Mouse (Mus musculus) right cerebral cortex, postnatal 4 days (tissue): ENCODE measurements around the gene Ergic1.

Experiments used
- DNase-seq: peaks from one replicate; pipeline ENCODE4 v3.0.0-alpha.2; 2022

Ergic1 gene

GRCm38 (mm10) chr17:26540083-26540482, 21.2 kb upstream of the Ergic1 start:
- no peak for DNase-seq

GRCm38 (mm10) chr17:26544319-26544963, 16.8 kb upstream of the Ergic1 start:
- DNase-seq, result no peak

GRCm38 (mm10) chr17:26547771-26548170, 13.5 kb upstream of the Ergic1 start:
- DNase-seq, result no peak

- no peak for DNase-seq
Observed at GRCm38 (mm10) chr17:26548566-26548965, 12.7 kb upstream of the Ergic1 start.

DNA sequence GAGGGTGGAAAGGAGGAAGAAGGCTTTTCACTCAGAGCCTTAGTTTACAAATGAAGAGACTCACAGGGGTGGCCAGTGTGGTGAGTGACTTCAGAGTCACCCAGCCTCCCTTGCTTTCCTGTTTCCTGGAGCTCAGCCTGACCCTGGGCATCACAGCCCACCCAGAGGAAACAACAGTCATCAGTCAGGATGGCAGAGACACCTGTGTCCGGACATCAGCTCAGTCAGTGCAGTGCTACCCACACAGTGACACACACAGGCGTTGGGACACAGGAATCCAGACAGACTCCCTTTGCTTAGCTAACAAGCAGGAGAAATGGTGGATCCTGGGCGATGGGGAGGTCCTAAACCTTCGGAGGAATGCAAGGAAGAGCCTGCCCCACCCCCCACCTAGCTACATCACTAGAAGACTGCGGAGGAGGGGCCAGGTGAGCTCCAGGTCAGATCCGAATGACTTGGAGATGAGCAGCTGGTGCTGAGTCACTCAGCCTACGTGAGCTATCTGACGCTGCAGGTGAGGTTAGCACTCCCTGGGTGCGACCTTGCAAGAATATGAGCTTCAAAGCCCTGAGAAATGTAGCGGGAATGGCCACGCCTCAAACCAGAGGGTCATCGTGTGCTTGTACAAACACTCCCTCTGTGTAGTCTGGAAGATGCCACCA, 12.0 kb upstream of the Ergic1 start:
- DNase-seq, result no peak

DNA sequence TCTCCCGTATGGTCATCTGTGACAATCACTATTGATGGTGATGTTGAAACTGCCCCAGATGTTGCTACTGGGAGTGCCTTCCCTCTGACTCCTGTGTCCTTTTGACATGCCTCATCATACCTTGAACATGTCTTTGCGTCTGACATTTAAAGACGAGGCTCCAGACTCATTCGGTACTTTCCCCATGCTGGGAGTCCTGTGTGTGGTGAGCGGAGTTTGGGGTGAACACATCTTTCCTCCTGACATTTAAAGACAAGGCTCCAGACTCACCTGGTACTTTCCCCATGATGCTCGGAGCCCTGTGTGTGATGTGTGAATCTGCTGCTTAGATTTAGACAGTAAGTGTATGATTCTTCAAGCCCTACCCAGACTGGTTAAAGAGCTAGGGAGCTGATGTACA, 10.2 kb upstream of the Ergic1 start:
- DNase-seq, result no peak

DNA sequence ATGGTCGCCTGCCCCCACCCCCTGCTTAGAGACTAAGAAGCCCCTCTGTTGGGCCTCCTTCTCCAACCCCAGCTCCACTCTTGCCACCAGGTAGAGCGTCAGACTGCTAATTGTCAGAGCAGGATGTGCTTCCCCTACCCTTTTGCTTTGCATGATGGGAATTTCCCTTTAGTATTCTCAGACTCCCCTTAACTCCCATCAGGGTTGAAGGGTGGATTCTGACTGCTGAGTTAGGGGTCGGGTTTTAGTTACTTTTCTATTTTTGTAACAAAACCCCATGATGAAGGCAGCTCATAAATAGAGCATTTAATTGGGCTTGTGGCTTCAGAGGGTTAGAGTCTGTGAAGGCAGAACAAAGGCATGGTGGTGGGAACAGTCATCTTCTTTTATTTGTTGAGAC, 8.3 kb upstream of the Ergic1 start:
- DNase-seq, result no peak

GRCm38 (mm10) chr17:26560526-26561289, 581 bp upstream of the Ergic1 start:
- no peak for DNase-seq

DNA sequence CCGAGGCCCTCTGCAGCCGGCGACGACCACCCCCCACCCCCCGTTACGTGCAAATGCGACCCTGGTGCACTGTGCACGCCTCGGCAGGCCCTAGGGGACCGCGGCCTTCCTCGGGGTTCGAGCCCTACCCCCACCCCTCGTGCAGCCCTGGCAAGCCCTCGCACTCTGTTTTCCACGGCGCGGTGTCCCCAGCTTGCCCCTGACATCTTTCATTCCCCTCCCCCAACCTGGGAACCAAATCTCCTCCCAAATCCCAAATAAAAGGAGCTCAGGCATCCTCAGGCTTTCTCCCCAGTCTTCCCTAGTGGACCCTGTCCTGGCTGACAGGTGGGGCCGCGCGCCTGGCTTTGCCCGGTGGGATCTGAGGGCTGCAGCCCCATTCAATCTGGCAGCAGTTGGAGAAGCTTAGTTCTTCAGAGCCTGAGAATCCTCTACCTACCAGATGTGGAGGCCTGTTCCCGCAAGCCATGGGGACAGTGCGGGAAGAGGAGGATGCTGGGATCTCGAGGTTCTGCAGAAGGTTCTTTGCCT, 427 bp downstream of the Ergic1 start, which contains the start of gene Dusp1:
Dusp1 (minus strand) TSS at position 478 of the 531 bp plus-strand sequence.
- DNase-seq, result no peak

DNA sequence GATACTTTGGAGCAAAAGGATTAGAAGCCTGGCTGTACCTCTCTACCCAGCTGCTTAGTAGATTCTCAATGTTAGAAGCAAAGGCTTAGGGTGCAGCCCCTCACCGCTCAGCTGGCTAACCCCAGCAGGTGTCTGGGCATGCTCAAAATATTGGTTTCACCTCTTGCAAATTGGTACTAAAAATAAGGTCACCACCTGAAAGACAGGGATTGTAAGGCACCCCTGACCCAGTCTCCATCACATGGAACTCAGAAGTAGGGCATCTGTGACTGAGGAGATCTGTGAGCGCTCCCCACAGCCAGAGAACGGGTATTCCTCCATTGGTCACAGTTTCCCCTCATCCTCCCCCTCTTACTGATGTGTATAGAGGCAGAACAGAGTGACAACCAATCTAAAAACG, 1.0 kb downstream of the Ergic1 start:
- DNase-seq, result no peak

DNA sequence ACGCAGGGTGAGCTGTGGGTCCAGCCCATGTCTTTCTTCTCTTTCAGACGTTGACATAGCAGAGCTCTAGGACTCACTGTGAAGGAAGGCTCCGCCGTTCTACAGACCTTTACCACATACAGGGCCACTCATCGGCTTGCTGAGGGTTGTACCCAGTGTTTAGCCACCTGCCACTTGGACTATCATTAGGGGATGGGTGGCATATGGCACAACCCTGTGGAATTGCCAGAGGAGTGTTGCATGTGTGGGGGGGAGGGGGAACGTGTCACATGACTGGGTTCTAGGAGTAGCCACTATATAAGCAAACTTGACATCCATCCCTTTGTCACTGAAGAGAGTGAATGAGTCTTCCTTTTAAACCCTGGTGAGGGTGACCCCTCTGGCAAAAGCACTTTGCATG, 2.2 kb downstream of the Ergic1 start:
- no peak for DNase-seq

DNA sequence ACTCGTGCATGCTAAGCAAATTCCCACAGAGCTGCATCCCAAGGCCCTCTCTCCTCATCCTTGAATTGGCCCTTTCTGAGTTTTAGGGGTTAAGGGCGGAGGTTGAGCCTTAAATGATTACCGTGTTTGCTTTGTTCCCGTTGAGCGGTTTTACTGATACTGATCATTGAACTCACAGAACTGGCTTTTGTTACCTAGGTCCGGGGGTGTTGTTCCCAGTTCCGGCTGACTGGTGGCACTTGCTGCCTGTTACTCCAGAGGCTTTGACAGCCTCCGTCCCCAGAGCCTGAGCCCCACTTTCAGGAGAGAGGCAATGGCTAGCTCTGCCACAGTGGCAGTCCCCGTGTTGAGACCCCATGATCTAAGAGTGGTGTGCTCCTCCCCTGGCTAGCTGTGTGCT, 3.1 kb downstream of the Ergic1 start:
- no peak for DNase-seq

DNA sequence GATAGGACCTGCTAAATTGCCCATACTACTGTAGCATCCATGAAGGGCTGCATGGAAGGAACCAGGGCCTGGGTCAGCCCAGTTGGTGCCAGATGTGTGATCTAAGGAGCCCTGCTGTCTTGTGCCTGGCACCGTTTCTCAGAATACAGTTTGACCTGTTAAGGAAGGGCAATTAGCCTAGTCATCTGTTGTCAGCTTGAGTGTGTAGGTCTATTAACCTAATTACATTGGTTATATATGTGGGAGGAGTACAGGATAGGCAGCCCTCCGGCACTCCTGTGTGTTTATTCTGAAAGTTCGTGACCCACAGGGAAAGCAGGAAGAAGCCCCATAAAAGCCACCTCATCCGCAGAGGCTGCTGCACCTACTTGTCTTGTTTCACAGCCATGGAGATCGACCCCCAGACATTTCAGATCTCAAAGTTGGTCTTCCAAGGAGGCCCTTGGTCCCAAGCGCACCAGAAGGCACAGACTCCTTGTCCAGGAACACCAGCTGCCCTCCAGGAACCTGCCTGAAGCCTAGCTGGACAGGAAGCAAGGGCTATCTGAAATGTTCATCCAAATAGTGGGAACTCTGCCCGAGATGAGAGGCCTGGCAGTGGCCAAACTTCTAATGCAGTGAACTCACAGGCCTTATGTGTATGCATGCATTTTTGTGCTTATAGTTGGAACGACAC, 6.0 kb downstream of the Ergic1 start:
- no peak for DNase-seq

- no peak for DNase-seq
Observed at GRCm38 (mm10) chr17:26567818-26568173, 6.5 kb downstream of the Ergic1 start.

DNA sequence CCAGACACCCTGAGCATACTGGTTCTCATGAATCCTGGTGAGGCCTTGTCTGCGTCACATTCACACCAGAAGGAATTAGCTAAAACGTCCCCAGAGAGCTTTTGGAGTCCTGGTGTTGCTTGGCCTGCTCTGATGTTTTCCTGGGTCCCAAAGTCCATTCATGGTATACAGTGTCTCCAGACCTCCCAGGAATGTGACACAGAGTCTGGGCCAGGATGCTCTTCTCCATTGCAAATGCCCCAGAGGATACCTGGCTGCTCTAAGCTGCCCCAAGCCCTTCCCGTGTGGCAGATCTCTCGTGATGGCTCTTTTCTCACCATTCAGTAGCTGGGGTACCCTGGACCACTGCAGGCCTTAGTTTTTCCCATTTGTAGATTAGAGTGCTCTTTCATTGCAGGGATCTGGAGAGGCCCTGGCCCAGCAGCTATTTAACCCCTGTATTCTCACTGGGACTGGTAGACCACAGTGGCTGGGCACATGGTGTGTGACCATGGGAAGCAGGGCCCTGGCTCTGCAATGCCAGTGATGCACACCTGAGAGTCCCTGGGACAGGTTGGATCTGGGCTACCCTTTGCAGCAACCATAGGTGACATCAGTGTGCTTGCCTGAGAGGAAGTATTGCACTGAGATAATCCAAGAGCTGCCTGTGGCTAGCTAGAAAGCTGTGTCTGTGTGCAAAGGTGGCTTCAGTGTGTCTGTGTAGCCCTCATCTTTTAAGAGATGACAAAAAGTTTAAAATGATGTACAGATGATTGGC, 8.5 kb downstream of the Ergic1 start:
- DNase-seq, result no peak

GRCm38 (mm10) chr17:26570651-26571118, 9.4 kb downstream of the Ergic1 start:
- no peak for DNase-seq

- no peak for DNase-seq
Observed at GRCm38 (mm10) chr17:26571377-26571776, 10.1 kb downstream of the Ergic1 start.

DNA sequence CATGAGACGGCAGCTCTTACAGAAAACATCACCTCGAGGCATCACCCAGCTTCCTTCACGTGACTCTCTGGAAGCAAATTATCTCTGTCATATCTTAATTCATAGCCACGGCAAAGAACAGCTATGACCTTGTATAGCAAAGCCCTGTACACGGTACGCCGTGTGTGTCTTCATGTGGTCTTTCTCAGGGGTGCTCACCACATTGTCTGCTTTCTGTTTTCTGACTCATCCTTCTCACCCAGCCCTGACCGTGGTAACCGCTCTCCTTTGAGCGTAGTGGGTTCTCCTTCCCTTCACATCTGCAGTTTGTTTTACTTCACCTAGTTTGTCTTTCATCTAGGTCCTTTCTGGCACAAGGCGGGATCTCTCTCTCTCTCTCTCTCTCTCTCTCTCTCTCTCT, 11.0 kb downstream of the Ergic1 start:
- DNase-seq, result no peak

DNA sequence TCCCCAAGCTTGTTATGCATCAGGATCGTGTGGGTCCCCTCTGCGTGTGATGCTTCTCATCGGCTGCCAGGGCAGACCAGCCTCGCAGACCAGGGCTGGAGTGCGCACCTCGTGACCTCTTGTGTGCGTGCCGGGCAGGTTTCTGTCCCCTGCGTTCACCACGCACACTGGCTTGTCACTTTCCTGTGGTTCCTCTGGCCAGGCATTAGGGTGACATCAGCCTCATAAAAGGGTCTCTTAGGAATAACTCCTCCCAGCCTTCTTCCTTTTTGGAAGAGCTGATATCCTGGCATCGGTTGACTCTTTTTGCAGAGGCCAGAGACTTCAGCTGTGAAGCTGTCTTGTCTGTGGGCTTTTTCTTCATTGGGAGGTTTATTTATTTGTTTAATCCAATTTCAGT, 12.8 kb downstream of the Ergic1 start:
- no peak for DNase-seq

GRCm38 (mm10) chr17:26574701-26575100, 13.4 kb downstream of the Ergic1 start:
- no peak for DNase-seq

DNA sequence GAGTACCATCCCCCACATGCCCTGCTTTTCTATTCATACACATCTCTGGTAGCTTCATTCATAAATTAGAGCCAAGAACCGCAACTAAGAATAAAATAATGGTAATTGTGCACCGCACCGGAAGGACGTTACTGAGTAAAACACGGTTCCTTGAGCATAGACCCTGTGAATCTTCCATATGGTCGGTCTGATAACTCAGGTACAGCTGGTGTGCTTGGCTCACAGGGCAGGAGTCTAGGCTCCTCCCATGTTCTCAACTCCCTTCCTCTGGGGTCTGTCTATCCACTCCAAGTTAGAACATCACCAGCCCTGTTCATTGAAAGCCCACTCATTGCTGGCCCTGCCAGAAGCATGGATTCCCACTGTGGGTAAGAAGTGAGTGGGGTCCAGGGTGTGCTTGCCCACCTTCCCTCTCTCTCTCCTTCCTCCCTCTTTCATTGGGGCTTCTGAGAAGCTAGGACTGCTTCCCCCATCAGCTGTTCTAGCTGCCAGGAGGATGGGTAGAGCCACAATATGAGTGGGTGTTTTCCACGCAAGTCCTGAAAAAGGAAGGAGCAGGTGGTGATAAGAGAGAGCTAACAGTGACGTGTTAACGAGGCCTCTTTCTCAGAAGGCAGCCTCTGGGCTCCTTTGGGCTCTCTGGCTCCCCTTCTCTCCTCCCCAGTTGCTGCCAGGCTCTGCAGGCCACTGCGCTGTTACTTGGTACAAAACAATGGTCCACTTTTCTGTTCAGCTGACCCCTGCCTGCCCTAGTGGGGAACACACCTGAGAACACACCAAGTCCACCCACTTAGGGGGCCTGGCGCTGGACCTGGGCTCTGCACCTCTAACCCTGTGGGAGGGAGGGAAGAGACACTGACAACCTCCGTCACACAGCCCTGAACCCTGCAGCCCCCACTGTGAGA, 14.7 kb downstream of the Ergic1 start:
- DNase-seq, result no peak
